Mouse (Mus musculus) embryonic fibroblast, embryonic 13.5 days (primary cell): ENCODE measurements around the gene Aqp5.

Source experiments
- CTCF ChIP-seq: IDR thresholded peaks from 2 replicates; pipeline ENCODE4 v1.5.1; 2011; ENCODE audit warnings: mild to moderate bottlenecking, control low read depth, low read length, moderate library complexity, borderline replicate concordance; ENCODE audit not compliant: insufficient read depth
- POLR2A ChIP-seq: IDR thresholded peaks from 2 replicates; pipeline ENCODE4 v1.6.1; 2011; ENCODE audit warnings: low read depth, mild to moderate bottlenecking, control low read depth, low read length, moderate library complexity

GRCm38 (mm10) chr15:99558947-99559346 is 31.6 kb upstream of the Aqp5 start:
- TF ChIP-seq CTCF (no peak), POLR2A (no peak)
